Mouse (Mus musculus) layer of hippocampus, adult 2 months (tissue): ENCODE results near the gene Gm21970. TPM values are rescaled to one million over a fixed set of nuclear protein-coding genes. Genes with fewer than 3 reads are reported as not detected.

Experiments used
- DNase-seq, 2 experiments: peaks; one replicate each; pipeline ENCODE4 v3.0.0; 2022; ENCODE audit warnings: low spot score in 2 of 2
- H3K27ac ChIP-seq: fragments of 200-600 bp; 2 replicates; pipeline ENCODE4 v1.8.1; 2022
- H3K4me3 ChIP-seq: fragments of 200-600 bp; 2 replicates; pipeline ENCODE4 v1.8.1; 2022; ENCODE audit warnings: mild to moderate bottlenecking
- CTCF ChIP-seq: fragments of 200-600 bp; conservative IDR thresholded peaks from 2 replicates; pipeline ENCODE4 v1.8.1; 2022; ENCODE audit warnings: antibody characterized with exemption, mild to moderate bottlenecking, moderate library complexity
- total RNA-seq, 2 experiments: library from RNA; stranded (reverse); gene quantifications; 2 replicates each; pipeline ENCODE4 v1.2.3; 2021

Gene Gm21970
- total RNA-seq, 2 experiments from 2014 or later = not detected

- no peak for TF ChIP-seq CTCF
- Histone ChIP-seq H3K27ac (no peak overlapping the region), H3K4me3 (no peak overlapping the region)
- no peak for DNase-seq
These were observed 67.5 kb downstream of the Gm21970 start for GRCm38 (mm10) chr16:91458976-91459375.

- Histone ChIP-seq H3K4me3 (no peak overlapping the region), H3K27ac (no peak overlapping the region)
- DNase-seq = no peak
- TF ChIP-seq CTCF = no peak
These were observed 67.9 kb downstream of the Gm21970 start for GRCm38 (mm10) chr16:91459396-91459795.

- DNase-seq = no peak
- TF ChIP-seq CTCF = peak; percentile 69
- Histone ChIP-seq H3K4me3 (no peak overlapping the region), H3K27ac (no peak overlapping the region)
These were observed 68.4 kb downstream of the Gm21970 start for GRCm38 (mm10) chr16:91459841-91460370.

GRCm38 (mm10) chr16:91461066-91461638 lies 69.6 kb downstream of the Gm21970 start:
- Histone ChIP-seq H3K4me3 (no peak overlapping the region), H3K27ac (peak overlapping the region; percentile 48; the same call in 1 of the 2 replicates)
- TF ChIP-seq CTCF = no peak
- DNase-seq = no peak

- no peak for TF ChIP-seq CTCF
- Histone ChIP-seq H3K27ac (peak overlapping the region; percentile 48; the same call in 1 of the 2 replicates), H3K4me3 (no peak overlapping the region)
- DNase-seq = no peak
These were observed 70.3 kb downstream of the Gm21970 start for GRCm38 (mm10) chr16:91461773-91462181.

DNA sequence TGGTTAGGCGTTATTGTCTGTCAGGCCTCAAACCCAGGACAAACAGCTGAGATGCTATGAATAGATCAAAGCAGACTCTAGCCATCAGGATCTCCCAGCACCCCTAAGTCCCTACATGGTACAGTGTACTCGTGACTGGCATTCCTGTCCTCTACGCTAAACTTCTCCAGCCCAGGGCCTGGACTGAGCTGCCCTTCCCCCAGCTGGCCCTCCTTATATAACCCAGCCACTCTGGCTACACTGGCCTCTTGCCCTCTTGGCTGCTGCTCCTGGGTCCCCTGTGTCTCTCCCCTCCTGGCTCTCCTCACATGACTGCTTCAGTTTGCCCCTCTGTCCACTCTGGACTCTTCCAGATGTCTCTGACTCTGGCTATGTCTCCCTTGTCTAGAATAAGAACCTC lies 71.1 kb downstream of the Gm21970 start:
- no peak for TF ChIP-seq CTCF
- no peak overlapping the region for H3K4me3 ChIP-seq
- 0 out of 2 replicates have a peak overlapping the region, but pooled peaks have one; percentile 7 for H3K27ac ChIP-seq
- no peak for DNase-seq

DNA sequence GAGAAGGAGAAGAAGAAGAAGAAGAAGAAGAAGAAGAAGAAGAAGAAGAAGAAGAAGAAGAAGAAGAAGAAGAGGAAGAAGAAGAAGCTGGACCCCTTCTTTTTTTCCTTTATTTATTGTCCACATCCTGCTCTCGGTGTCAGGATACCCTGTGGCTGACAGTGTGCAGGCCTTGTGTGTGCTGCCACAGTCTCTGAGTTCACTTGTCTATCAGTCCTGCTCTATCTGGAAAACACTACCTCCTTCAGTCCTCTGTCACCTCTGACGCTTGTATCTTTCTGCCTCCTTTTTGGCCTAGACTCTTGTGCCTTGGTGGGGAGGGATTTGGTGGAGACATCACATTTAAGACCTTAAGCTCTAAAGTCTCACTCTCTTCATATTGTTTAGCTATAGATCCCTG lies 71.9 kb downstream of the Gm21970 start:
- Histone ChIP-seq H3K27ac (no peak overlapping the region), H3K4me3 (no peak overlapping the region)
- no peak for DNase-seq
- no peak for TF ChIP-seq CTCF

DNA sequence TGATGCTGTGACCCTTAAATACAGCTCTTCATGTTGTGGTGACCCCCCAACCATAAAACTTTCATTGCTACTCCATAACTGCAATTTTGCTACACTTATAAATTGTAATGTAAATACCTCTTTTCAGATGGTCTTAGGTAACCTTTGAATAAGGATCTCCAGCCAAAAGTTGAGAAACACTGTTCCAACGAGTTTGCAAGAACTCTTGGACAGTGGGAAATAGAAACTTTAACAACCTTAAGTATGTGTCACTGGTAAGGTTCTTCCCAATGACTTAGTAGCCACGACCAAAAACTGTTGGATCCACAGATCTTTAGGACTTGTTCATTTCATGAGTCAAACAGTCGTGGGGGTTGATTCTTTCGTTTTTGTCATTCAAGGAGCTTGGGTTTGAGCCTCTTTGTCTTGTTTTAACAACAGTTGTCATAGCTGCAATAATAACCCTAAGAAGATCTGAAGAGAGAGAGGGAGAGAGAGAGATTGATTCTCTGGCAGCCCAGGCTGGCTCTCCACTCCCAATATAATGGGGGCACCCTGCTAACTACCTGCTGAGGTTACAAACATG lies 72.4 kb downstream of the Gm21970 start:
- Histone ChIP-seq H3K27ac (peak overlapping the region; percentile 85), H3K4me3 (peak overlapping the region; percentile 73)
- TF ChIP-seq CTCF = no peak
- no peak for DNase-seq

GRCm38 (mm10) chr16:91464594-91465504 lies 73.3 kb downstream of the Gm21970 start:
- H3K4me3 ChIP-seq = peak overlapping the region; percentile 73
- peak; percentile 81 to 88 for DNase-seq
- no peak for TF ChIP-seq CTCF
- H3K27ac ChIP-seq = peak overlapping the region; percentile 85

- Histone ChIP-seq H3K4me3 (peak overlapping the region; percentile 73), H3K27ac (peak overlapping the region; percentile 68)
- no peak for TF ChIP-seq CTCF
- DNase-seq = no peak
These were observed 74.2 kb downstream of the Gm21970 start for GRCm38 (mm10) chr16:91465505-91466240.

DNA sequence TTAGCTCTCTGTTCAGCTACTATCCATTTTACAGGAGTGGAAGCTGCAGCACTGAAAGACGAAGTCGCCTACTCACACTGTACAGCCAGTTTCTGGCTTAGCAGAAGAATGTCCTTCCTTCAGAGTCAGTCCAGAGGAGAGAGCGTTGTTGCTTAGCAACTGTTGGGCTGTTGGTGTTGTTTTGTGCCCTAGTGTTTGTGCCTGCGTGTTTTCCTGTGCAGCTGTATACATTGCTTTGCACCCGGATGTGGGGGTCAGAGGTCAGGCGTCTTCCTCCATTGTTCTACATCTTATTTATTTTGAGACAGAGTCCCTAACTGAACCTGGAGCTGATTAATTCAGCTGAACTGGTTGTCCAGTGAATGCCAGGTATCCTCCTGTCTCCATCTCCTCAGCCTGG lies 75.0 kb downstream of the Gm21970 start:
- no peak for DNase-seq
- Histone ChIP-seq H3K4me3 (no peak overlapping the region), H3K27ac (peak overlapping the region; percentile 15; the same call in 1 of the 2 replicates)
- no peak for TF ChIP-seq CTCF

Other genes starting within 250 kb of the Gm21970 start
- gene Olig2, start 166.3 kb upstream of the Gm21970 start, total RNA-seq = 10 to 100 TPM; 25.2 to 27.1 TPM
- 100 to 1,000 TPM in 1 of 2 experiments, 10 to 100 TPM in 1; 95.9 to 105 TPM for gene Olig1, start 121.9 kb upstream of the Gm21970 start, total RNA-seq
- 10 to 100 TPM; 19.8 to 25.5 TPM for gene Ifnar2, start 18.9 kb upstream of the Gm21970 start, total RNA-seq
- gene Il10rb, start 14.4 kb downstream of the Gm21970 start, total RNA-seq = 1 to 10 TPM; 8.6 to 9.0 TPM
- 10 to 100 TPM; 42.2 to 45.9 TPM for gene Ifnar1, start 93.5 kb downstream of the Gm21970 start, total RNA-seq
- gene Ifngr2, start 155.4 kb downstream of the Gm21970 start, total RNA-seq = 10 to 100 TPM; 49.2 to 50.6 TPM
- gene Tmem50b, start 206.1 kb downstream of the Gm21970 start, total RNA-seq = 100 to 1,000 TPM in 1 of 2 experiments, 10 to 100 TPM in 1; 97.3 to 104 TPM
- 10 to 100 TPM; 10.3 to 10.5 TPM for gene Dnajc28, start 227.3 kb downstream of the Gm21970 start, total RNA-seq